Mouse (Mus musculus) lung, adult 2 months (tissue): Measurements from ENCODE around the gene Dennd4c.

Experiments
- CTCF ChIP-seq: fragments of 200-500 bp; IDR thresholded peaks from 2 replicates; pipeline ENCODE4 v1.5.1; 2011; ENCODE audit warnings: mild to moderate bottlenecking, low read length, control low read depth; ENCODE audit not compliant: insufficient read depth
- POLR2A ChIP-seq: fragments of 200-500 bp; IDR thresholded peaks from 2 replicates; pipeline ENCODE4 v1.6.1; 2011; ENCODE audit warnings: low read depth, mild to moderate bottlenecking, control low read depth, low read length, borderline replicate concordance; ENCODE audit errors: extremely low read depth

DNA sequence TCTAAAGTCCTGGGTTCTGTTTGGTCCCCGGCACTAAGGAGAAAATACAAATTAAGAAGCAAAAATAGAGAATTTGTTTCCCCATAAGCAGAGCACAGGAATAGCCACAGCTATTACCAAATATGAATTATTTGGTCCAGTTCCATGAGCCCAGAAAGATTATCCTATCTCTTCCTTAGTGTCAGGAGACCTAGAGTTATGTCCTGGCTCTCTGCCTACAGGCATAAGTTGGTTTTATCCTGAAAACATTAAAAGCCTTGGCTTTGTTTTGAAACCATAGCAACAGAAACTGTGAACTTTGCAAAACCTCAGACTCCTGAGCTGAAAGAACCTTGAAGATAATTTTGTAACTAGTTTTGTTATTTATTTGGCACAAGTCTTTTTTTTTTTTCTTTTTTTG lies 31.2 kb upstream of the Dennd4c start:
- no peak for TF ChIP-seq CTCF
- no peak for TF ChIP-seq POLR2A
